Mouse (Mus musculus) testis, adult 2 months (tissue): ENCODE results near the gene Pde4d.

Experiments used
- CTCF ChIP-seq: fragments of 200-500 bp; IDR thresholded peaks from 2 replicates; pipeline ENCODE4 v1.5.1; 2012; ENCODE audit warnings: low read depth, mild to moderate bottlenecking, inconsistent platforms, low read length, moderate library complexity; ENCODE audit not compliant: control insufficient read depth, insufficient read depth, insufficient replicate concordance
- POLR2A ChIP-seq: fragments of 200-500 bp; IDR thresholded peaks from 2 replicates; pipeline ENCODE4 v1.6.1; 2012; ENCODE audit warnings: low read depth, mild to moderate bottlenecking, inconsistent platforms, low read length, moderate library complexity; ENCODE audit not compliant: control insufficient read depth

GRCm38 (mm10) chr13:109921336-109922038, 1471.7 kb downstream of the Pde4d start:
- TF ChIP-seq CTCF (no peak), POLR2A (no peak)
